Mouse (Mus musculus) liver, embryonic 14.5 days (tissue): ENCODE data around the gene Phyh.

Experiments used
- CTCF ChIP-seq: IDR thresholded peaks from 2 replicates; pipeline ENCODE4 v1.5.1; 2016; ENCODE audit warnings: antibody characterized with exemption, low read depth, control low read depth
- EP300 ChIP-seq: IDR thresholded peaks from 2 replicates; pipeline ENCODE4 v1.6.1; 2016; ENCODE audit warnings: antibody characterized with exemption, low read depth

GRCm38 (mm10) chr2:4883009-4883704 lies 35.7 kb upstream of the Phyh start:
- TF ChIP-seq EP300 (no peak), CTCF (no peak)
